Mouse (Mus musculus) right cerebral cortex, postnatal 25 days (tissue): ENCODE measurements at regions not wholly inside any gene's neighbourhood (a gene's known extent, or its start where the extent isn't known, plus 50 kb on each side); places are given as distances from the start of the nearest gene placed in this dataset.
A peak's percentile ranks its signal among the peaks of the same experiment; 100 is the strongest.

Source experiments
- DNase-seq: peaks from one replicate; pipeline ENCODE4 v3.0.0; 2022

DNA sequence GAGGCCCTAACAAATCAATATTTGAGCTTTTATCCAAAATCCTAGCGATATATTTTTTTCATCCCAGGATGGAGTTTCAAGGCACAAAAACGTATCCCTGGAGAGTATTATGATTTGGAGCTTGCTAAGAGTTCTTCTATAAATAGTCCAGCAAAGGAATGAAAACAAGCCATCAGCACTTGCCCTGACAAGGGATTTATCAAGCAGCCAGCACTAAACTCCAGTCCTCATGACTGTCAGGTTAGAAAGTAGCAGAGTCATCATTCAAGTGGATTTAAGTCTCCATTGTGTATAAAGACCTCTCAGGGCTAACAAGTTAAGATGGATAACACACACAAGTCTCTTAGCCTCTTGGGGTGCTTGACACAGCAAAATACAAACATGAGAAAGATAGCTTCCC, 148.6 kb upstream of the Ust start:
- no peak for DNase-seq

DNA sequence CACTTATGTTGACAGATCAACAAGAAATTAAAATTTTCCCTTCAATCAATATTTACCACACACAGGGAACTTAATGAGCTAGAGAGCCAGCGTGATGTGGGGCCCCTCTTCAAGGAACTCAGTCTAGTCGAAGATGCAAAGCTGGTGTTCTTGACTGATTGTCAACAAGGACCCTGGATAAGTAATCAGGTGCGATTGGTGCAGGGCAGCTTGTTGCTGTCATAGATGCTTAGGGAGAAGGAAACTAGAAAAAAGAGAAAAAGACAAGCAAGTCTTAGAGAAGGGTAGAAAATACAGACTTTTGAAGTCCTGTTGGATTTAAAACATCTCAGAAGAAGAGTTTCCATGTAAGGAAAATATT, 140.3 kb upstream of the Ust start:
- no peak for DNase-seq

DNA sequence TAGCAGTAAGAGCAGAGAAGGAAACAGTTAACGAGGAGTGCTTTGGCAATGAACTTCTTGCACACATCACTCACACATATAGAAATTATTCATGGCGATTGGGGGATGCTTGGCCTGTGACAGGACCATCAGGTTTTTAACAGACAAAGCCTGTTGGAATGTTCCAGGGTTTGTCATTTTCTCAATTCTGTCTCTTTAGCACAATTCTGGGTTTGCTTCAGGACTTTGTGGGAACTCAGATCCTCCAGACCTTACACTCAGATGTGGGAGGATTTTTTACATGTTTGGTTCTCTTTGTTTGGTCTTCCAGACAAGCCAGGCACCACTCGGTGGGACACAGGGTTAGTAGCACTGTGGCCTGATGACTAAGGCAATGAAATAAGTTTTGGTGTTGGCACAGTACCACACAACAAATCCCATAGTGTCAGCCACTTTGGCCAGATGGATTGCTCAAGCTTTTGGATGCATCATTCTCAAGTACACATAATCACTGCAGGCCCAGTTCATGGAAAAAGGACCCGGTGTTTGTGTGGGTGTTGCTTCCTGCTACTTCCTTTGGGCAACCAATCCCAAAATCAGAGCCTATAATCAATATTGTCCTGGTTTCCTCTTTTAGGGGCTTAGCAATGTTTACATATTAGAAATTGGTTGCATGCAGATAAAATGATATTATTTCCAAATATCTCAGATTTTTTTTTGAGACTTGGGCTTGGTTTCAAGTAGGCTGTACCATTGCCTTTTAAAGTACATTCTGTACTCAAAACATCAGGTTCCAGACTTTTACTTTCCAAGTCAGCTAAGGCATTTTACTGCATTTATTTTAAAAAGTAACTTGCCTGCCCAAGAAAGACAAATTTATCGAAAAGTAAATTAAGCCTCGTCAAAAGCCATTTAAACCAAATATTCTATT, 139.7 kb upstream of the Ust start:
- no peak for DNase-seq

DNA sequence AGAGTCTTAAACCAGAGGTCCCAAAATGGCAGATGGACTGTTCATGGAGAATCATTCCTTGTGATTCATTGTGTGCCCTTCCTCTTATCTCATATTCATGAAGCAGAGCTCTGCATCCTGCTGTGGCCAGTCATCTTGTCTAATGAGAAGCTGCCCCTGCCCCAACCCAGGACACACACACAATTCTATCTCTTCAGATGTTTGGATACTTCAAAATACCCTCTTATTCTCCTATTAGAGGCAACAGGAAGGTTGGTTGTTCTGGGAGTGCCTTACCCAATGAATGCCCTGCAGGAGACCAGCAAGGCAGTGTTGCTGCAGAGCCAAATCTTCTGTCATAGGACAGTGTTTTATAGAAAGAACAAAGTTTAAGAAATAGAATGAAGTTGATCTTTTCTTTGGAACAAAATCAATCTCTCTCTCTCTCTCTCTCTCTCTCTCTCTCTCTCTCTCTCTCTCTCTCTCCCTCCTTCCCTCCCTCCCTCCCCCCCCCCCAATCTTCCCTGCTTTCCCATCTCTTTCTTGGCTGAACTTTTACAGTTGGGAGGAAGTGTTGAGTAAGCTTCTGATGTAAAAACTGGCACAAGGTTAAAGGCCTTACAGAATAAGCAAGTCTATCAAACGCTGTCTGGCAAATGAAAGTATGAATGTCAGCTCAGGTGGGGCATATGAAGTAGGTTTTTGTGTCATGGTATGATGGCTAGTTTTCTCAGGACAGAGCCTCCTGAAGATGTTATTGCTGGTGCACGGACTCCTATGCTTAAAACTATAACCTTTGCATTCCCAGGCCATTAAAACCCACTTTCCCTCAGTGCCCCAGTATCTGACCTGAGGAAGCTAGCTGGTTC, 138.8 kb upstream of the Ust start:
- no peak for DNase-seq

DNA sequence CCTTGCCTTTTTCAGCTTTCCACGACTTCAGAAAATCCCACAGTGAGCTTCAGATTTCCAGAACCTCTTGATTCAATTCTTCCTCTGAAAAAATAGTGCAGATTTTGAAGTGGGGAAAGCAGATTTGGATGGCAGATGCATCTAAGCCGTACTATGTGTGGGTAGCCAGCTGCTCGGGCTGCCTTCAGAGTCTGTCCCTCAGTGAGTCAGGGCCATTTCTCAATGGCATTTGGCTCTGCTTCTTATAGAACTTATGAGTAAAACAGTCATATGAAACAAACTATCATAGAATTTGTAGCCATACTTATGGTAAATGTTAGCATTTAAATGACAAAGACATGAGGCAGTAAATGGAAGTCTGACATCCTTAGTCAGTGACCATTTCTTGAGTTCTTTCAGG, 135.0 kb upstream of the Ust start:
- DNase-seq = no peak

DNA sequence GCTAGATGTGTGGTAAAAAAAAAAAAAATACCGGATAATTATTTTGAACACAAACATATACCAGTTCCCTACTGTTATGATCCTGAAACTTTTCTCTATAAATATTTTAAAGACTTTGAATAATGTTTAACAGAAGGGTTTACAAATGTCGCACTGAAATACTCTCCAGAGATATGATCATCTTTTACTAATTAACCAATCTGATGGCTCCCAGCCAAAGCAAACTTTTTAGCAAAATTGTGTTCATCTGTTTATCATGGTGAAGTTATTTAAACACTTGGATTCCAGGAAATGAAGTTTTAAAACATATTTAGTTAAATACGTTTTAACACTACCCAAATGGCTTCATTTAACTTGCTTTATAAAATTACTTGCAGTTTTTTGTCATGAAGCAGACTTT, 123.6 kb upstream of the Ust start:
- DNase-seq = no peak

DNA sequence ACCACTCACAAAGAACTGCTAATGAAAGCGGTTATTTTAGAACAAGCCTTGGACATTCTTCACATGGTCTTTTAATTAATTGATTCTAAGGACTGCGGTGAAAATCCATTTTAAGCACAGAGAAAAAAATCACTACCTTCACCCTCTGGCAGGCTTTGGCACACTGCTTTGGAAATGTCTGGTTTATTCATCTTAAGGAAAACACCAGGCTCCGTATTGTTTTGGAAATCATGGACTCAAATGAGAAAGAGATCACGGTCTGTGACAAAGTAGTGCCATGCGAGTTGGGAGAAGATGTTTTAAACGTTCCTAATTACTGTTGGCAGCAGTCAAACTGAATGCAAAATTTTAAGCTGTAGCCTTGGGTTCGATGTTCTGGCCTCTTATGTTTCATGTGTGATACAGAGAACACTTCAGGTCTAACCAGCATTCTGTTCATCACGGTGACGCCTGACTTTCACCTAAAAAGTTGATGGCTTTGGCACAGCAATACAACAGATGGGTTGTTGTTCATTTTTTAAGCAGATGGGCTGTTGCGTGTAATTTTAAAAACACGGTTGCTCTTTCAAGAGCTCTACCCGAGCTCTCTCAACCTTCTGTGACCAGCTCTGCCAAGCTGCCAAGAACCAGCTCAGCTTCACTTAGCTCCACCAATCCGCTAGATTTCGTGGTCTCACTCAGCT, 105.7 kb upstream of the Ust start:
- DNase-seq = no peak

DNA sequence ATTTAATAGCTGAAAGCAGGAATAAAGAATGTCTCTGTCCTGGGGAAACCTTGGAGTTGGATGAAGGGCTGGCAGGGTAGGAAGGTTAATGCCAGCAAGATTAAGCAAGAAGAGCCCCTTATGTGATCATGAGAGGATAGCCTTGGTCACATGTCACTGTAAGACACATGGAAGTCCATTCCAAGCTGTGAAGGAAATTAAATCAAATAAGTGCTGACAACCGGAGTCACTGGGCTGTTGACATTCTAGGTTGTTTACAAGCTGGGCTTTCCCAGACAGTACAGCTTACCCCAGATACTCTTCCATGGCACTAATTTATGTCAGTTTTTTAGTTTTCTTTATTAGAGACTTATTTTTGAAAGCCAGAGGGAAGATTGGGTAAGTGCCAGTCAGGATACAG, 100.1 kb upstream of the Ust start:
- no peak for DNase-seq

DNA sequence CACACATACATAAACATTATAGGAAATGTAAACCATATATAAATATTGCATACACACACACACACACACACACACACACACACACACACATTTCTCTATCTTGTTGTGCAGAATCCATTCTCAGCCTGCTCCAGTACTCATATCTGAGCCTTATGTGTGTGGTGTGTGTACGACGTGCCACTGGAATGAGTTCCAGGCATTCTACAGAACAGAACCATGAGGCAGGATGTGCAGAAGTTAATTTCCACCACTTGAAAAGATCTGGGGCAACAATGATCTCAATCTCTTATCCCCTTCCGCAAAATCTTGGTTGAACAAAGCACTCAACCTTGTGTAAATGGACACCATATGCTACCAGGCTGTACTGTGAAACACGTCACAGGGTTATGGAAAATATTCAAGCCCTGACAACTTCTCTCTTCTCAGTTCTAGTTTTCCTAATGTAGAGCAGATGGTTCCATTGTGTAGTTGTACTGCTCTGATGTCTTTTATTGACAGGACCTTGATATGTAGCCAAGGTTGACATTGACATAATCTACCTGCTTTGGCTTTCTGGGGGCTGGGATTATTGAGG, 96.9 kb upstream of the Ust start:
- DNase-seq = no peak

DNA sequence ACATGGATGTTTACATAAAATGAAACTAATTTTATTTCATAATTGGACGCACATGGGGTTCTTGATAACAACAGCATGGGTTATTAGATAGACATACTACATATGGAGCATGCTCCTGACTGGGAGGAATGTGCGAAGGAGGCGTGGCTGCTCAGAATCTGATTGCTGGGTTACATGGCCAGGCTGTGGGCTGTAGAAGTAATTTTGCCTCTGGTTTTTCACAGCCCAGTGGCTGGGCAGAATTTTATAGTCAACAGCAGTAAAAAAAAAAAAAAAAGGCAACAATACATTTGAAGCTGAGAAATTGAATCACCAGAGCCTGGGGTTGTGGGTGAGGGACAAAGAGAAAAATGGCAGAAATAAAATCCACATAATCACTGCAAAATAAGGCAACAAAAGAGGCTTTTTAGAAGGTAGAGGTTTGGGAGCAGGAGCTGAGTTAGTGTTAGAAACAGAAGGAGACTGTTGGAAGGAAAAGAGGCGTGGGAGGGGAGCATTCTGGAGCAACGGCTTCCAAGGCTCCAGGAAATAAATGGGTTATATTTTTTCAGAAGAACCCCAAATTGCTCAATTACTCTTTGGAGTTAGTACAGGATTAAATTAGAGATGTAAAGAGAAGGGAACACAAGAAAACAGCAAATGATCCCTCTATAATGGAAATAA, 71.4 kb upstream of the Ust start:
- DNase-seq = peak; percentile 11

DNA sequence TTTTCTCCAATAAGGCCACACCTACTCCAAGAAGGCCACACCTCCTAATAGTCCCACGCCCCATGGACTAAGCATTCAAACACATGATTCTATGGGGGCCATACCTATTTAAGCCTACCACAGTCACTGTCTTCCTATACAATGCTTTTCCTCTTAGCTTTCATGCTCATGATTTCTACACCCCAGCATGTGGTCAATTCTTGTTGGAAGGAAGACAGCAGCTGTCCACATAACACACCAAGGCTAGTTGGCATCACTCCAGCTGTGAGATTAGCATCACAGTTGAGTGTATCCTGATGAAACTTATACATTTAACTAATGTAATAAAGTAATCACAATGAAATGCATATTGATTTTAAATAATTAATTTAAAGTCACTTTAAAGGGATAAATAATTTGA, 70.5 kb upstream of the Ust start:
- DNase-seq = no peak

DNA sequence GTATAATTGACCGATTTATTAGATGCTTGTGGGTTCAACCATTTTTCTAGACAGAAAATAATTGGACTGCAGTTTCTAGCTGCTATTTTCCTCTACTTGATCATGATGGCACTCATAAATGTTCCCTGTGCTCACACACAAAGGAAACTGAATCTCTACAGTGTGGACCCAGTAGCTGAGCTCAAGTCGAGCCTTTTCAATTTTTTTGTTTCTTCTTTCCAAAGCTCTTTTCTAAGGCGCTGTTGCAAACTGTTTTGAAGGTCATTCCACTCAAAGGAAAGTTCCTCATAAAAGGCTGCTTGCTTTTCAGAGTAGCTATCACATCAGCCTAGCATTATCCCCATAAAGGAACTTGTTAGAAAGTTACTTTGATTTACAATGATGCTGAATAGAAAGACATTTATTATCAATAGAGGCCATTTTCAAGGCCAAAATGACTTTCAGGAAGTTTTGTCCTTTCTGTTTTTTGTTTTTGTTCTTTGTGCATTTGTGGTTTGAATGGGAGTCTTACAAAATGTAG, 65.8 kb upstream of the Ust start:
- DNase-seq = no peak

DNA sequence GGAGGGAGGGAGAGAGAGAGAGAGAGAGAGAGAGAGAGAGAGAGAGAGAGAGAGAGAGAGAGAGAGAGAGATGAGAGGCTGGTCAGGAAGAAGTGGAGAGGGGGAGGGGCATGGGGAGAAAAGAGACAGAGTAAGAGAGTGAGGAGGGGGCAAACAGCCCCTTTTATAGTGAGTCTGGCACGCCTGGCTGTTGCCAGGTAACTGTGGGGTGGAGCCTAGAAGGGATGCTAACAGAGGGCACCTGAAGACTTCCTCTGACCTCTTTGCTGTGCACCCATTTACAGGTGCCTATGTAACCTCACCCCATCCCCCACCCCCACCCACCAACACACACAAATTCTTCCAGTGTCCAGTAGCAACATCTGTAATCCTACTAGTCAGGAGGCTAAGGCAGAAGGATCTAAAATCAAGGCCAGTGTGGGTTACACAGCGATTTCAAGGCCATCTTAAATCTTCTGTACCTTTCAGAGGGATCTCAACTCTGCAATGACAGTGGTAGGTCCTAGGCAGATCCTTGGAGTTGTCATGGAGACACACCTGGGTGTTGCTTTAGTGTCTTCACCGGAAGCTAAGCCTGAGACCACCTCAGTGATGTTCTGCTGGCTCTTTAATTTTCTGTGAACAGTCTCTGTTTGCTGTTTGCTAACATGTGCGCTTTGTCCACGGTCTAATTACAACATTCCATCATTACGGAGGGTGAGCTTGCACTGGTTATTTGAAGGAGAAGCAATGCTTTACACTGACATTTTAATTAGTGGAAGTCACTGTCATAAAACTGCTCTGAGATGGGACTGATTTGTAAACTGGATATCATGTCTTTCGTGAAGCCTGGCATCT, 65.1 kb upstream of the Ust start:
- no peak for DNase-seq

DNA sequence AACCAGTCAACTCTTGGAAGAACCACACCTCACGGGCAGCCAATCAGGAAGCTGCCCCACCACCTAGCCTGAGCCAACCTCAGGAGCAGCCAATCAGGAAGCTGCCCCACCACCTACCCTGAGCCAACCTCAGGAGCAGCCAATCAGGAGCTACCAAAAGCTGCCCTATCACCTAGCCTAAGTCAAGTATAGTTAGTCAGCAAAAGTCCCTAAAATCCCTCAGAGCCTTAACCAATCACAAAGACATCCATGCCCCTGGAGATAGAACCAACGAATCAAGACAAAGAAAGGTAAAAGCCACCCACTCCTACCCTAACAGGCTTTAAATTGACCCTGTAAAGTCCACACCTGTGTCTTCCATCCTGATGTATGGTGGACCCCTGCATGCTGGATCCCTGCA, 61.7 kb upstream of the Ust start:
- DNase-seq = no peak

DNA sequence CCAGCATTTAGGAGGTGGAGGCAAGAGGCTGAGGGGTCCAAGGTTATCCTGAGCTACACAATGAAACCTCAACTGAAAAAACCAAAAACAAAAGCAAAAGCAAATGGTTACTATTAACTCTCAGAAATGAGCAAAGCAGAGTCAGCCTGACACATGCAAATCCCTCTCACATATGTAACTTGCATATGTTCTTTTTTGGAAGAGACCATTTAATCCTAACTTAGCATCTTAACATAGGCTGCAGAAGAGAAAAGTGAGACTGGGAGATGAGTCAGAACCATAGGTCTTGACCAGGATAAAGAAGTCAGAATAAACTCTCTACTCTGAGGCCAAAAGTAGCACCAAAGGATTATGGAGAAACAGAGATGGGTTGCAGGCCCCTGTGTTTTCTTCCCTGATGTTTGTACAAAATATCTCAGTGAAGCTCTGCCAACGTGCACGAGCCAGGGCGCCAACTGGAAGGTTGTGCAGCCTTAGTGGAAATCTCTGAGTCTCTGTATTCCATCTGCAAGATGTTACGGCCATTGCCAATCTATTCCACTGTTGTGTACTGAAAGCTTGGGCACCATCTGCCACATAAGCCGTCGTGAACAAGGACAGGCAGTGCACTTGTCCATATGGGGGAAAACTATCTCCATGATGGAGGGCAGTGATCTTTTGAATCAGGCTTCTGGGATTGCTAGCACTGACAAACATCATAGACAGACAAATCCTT, 59.2 kb upstream of the Ust start:
- DNase-seq = no peak
